Mouse (Mus musculus) lung, embryonic 16.5 days (tissue): ENCODE measurements around the gene Akr1b7. TPM values are rescaled to one million over a fixed set of nuclear protein-coding genes. Genes with fewer than 3 reads are reported as not detected.
"Not testable (repeated sequence)": the region's sequence is repeated elsewhere in the genome, so short reads cannot be mapped to it uniquely, and the experiment has no call there.

Experiments used
- ATAC-seq: fragments of 200-750 bp; cut with Nextera tagmentation; 2 replicates; pipeline ENCODE4 v1.8.0; 2017; ENCODE audit warnings: low read depth, mild to moderate bottlenecking, moderate library complexity
- H3K27ac ChIP-seq: fragments of 300-500 bp; sonication (generic); 2 replicates; pipeline ENCODE4 v1.5.1; 2014; ENCODE audit warnings: mild to moderate bottlenecking, control low read depth, low read length
- H3K27me3 ChIP-seq: fragments of 300-500 bp; sonication (generic); 2 replicates; pipeline ENCODE4 v1.6.1; 2014; ENCODE audit warnings: low read depth, low read length, mixed read lengths; ENCODE audit not compliant: control insufficient read depth, insufficient read depth
- H3K36me3 ChIP-seq: fragments of 300-500 bp; sonication (generic); 2 replicates; pipeline ENCODE4 v1.6.1; 2014; ENCODE audit warnings: low read length; ENCODE audit not compliant: control insufficient read depth, insufficient read depth
- H3K4me1 ChIP-seq: fragments of 300-500 bp; sonication (generic); replicated peaks from 2 replicates; pipeline ENCODE4 v1.6.1; 2014; ENCODE audit warnings: low read length, mixed read lengths; ENCODE audit not compliant: control insufficient read depth, insufficient read depth
- H3K4me2 ChIP-seq: fragments of 300-500 bp; sonication (generic); 2 replicates; pipeline ENCODE4 v1.6.1; 2014; ENCODE audit warnings: low read depth, low read length, control low read depth
- H3K4me3 ChIP-seq: fragments of 300-500 bp; sonication (generic); 2 replicates; pipeline ENCODE4 v1.5.1; 2014; ENCODE audit warnings: mild to moderate bottlenecking, low read length, control low read depth
- H3K9ac ChIP-seq: fragments of 300-500 bp; sonication (generic); 2 replicates; pipeline ENCODE4 v1.6.1; 2014; ENCODE audit warnings: low read length, control low read depth
- H3K9me3 ChIP-seq: fragments of 300-500 bp; sonication (generic); 2 replicates; pipeline ENCODE4 v1.6.1; 2016; ENCODE audit warnings: low read length; ENCODE audit not compliant: control insufficient read depth
- WGBS: fragments of 180-500 bp; shearing (Covaris S2); extraction: QIAGEN DNeasy Blood & Tissue Kit; methylation state at CpG from one replicate; pipeline ENCODE4 v1.1.7; 2014; 5-methylcytosine and 5-hydroxymethylcytosine counted together
- polyA plus RNA-seq: library from polyadenylated mRNA; unstranded; fragments of >200 nt; fragmentation: Nextera tagmentation; extraction: Ambion mirVana; gene quantifications from 2 replicates; pipeline ENCODE4 v1.2.1, GENCODE M21; 2015

Akr1b7 gene
- polyA plus RNA-seq: 0.38 TPM in 1 of 2 replicates, not detected in the other

- Histone ChIP-seq H3K4me1 (peaks cover 3% of the 10 kb centered on the region; the same call in 1 of the 2 replicates), H3K27me3 (no peaks in the 10 kb centered on the region), H3K4me3 (no peak within 1 kb of the TSS), H3K36me3 (no peaks in the 10 kb centered on the region), H3K9me3 (peaks cover 2% of the 10 kb centered on the region; the same call in 1 of the 2 replicates), H3K4me2 (no peak within 1 kb of the TSS), H3K9ac (no peak within 1 kb of the TSS), H3K27ac (no peak within 1 kb of the TSS)
- 46% methylated on average over 6 of the region's 6 CpGs for WGBS
- ATAC-seq: no peak
Observed at GRCm38 (mm10) chr6:34412023-34412422, at the start of gene Akr1b7. Akr1b7 (plus strand) TSS chr6:34412334.

- no peaks in the 10 kb centered on the region for H3K27me3 ChIP-seq
- 76% methylated on average over 12 of the region's 12 CpGs for WGBS
- ATAC-seq: no peak
- no peaks in the 10 kb centered on the region for H3K36me3 ChIP-seq
- no peaks in the 10 kb centered on the region for H3K9me3 ChIP-seq
- no peak overlapping the region for H3K27ac ChIP-seq
- H3K4me1 ChIP-seq: no peaks in the 10 kb centered on the region
- no peak overlapping the region for H3K4me2 ChIP-seq
- no peak overlapping the region for H3K4me3 ChIP-seq
- no peak overlapping the region for H3K9ac ChIP-seq
Observed at GRCm38 (mm10) chr6:34364217-34365136, 47.7 kb upstream of the Akr1b7 start.

GRCm38 (mm10) chr6:34367998-34368397 is 44.1 kb upstream of the Akr1b7 start:
- Histone ChIP-seq H3K27ac (no peak overlapping the region), H3K27me3 (no peaks in the 10 kb centered on the region), H3K9me3 (no peaks in the 10 kb centered on the region), H3K4me1 (no peaks in the 10 kb centered on the region), H3K36me3 (no peaks in the 10 kb centered on the region), H3K4me2 (no peak overlapping the region), H3K9ac (no peak overlapping the region), H3K4me3 (no peak overlapping the region)
- ATAC-seq: no peak
- 67% methylated on average over 9 of the region's 9 CpGs for WGBS

- Histone ChIP-seq H3K27ac (no peak overlapping the region), H3K36me3 (no peaks in the 10 kb centered on the region), H3K4me1 (no peaks in the 10 kb centered on the region), H3K9ac (no peak overlapping the region), H3K4me3 (no peak overlapping the region), H3K9me3 (no peaks in the 10 kb centered on the region), H3K27me3 (no peaks in the 10 kb centered on the region), H3K4me2 (no peak overlapping the region)
- WGBS: 72% methylated on average over 8 of the region's 8 CpGs
- ATAC-seq: no peak
Observed at GRCm38 (mm10) chr6:34370081-34370480, 42.1 kb upstream of the Akr1b7 start.

GRCm38 (mm10) chr6:34371700-34372351 is 40.3 kb upstream of the Akr1b7 start:
- Histone ChIP-seq H3K27me3 (no peaks in the 10 kb centered on the region), H3K36me3 (no peaks in the 10 kb centered on the region), H3K9me3 (no peaks in the 10 kb centered on the region), H3K4me3 (no peak overlapping the region), H3K9ac (no peak overlapping the region), H3K4me2 (peak overlapping the region; percentile 28; the same call in 1 of the 2 replicates), H3K4me1 (no peaks in the 10 kb centered on the region), H3K27ac (no peak overlapping the region)
- 20% methylated on average over 18 of the region's 18 CpGs for WGBS
- no peak for ATAC-seq

- no peaks in the 10 kb centered on the region for H3K9me3 ChIP-seq
- 70% methylated on average over 7 of the region's 7 CpGs for WGBS
- ATAC-seq: no peak
- H3K9ac ChIP-seq: no peak overlapping the region
- H3K4me1 ChIP-seq: no peaks in the 10 kb centered on the region
- H3K4me3 ChIP-seq: no peak overlapping the region
- H3K4me2 ChIP-seq: no peak overlapping the region
- no peaks in the 10 kb centered on the region for H3K36me3 ChIP-seq
- no peak overlapping the region for H3K27ac ChIP-seq
- H3K27me3 ChIP-seq: no peaks in the 10 kb centered on the region
Observed at GRCm38 (mm10) chr6:34373841-34374240, 38.3 kb upstream of the Akr1b7 start.

GRCm38 (mm10) chr6:34375888-34376287 is 36.2 kb upstream of the Akr1b7 start:
- H3K4me1 ChIP-seq, ATAC-seq, H3K9ac ChIP-seq, H3K36me3 ChIP-seq, H3K9me3 ChIP-seq, H3K4me2 ChIP-seq, H3K4me3 ChIP-seq, H3K27ac ChIP-seq, H3K27me3 ChIP-seq: not testable (repeated sequence)
- WGBS: 67% methylated on average over 5 of the region's 5 CpGs

- Histone ChIP-seq H3K4me2 (peak overlapping the region; percentile 84), H3K9ac (no peak overlapping the region), H3K4me3 (no peak overlapping the region; the same call in 1 of the 2 replicates), H3K4me1 (0 out of 2 replicates have a peak, but pooled peaks cover 3% of the 10 kb centered on the region), H3K36me3 (no peaks in the 10 kb centered on the region), H3K9me3 (no peaks in the 10 kb centered on the region), H3K27ac (no peak overlapping the region), H3K27me3 (no peaks in the 10 kb centered on the region)
- no peak for ATAC-seq
- 37% methylated on average over 8 of the region's 8 CpGs for WGBS
Observed at GRCm38 (mm10) chr6:34383401-34383800, 28.7 kb upstream of the Akr1b7 start.

- ATAC-seq: peak; percentile 90
- Histone ChIP-seq H3K4me3 (peak within 1 kb of the TSS; percentile 51), H3K4me1 (0 out of 2 replicates have a peak, but pooled peaks cover 3% of the 10 kb centered on the region), H3K36me3 (no peaks in the 10 kb centered on the region), H3K27me3 (no peaks in the 10 kb centered on the region), H3K9ac (peak within 1 kb of the TSS; percentile 60), H3K9me3 (no peaks in the 10 kb centered on the region), H3K4me2 (peak within 1 kb of the TSS; percentile 84), H3K27ac (peak within 1 kb of the TSS; percentile 76)
- WGBS: under 1% methylated on average over 17 of the region's 17 CpGs
Observed at GRCm38 (mm10) chr6:34384110-34384661, 27.9 kb upstream of the Akr1b7 start, which contains the start of gene Akr1b10. Akr1b10 (plus strand) TSS chr6:34384218.
